Mouse (Mus musculus) myocyte (in vitro differentiated cells): ENCODE measurements around the gene Ptprt. TPM values are rescaled to one million over a fixed set of nuclear protein-coding genes. Genes with fewer than 3 reads are reported as not detected.

Experiments
- H3K27me3 ChIP-seq: one replicate; pipeline ENCODE4 v1.6.1; 2011; ENCODE audit not compliant: control insufficient read depth, insufficient read depth, insufficient read length
- H3K36me3 ChIP-seq: one replicate; pipeline ENCODE4 v1.6.1; 2011; ENCODE audit not compliant: control insufficient read depth, insufficient read depth
- H3K4me2 ChIP-seq: one replicate; pipeline ENCODE4 v1.6.1; 2011; ENCODE audit warnings: low read depth, control low read depth
- H3K4me3 ChIP-seq: one replicate; pipeline ENCODE4 v1.5.1; 2011; ENCODE audit warnings: mild to moderate bottlenecking, control low read depth, moderate library complexity
- H3K79me2 ChIP-seq: one replicate; pipeline ENCODE4 v1.6.1; 2011; ENCODE audit not compliant: control insufficient read depth, insufficient read depth
- H3ac ChIP-seq: one replicate; pipeline ENCODE4 v1.6.1; 2011; ENCODE audit not compliant: control insufficient read depth, insufficient read length
- CEBPB ChIP-seq: IDR thresholded peaks from 2 replicates; pipeline ENCODE4 v1.6.1; 2011; ENCODE audit warnings: mild to moderate bottlenecking, moderate library complexity; ENCODE audit not compliant: poor library complexity, insufficient read depth, severe bottlenecking
- E2F4 ChIP-seq: IDR thresholded peaks from one replicate; pipeline ENCODE4 v1.6.1; 2011; ENCODE audit warnings: mild to moderate bottlenecking, control low read depth, moderate library complexity; ENCODE audit not compliant: insufficient read depth
- MAX ChIP-seq: IDR thresholded peaks from one replicate; pipeline ENCODE4 v1.6.1; 2011; ENCODE audit warnings: low read depth, mild to moderate bottlenecking, control low read depth
- MYOD1 ChIP-seq, 3 experiments: IDR thresholded peaks; one replicate each; pipeline ENCODE4 v1.6.1; 2011; ENCODE audit warnings: control low read depth in 2 of 3, low read depth in 2 of 3, mild to moderate bottlenecking in 2 of 3, moderate library complexity in 1 of 3; ENCODE audit not compliant: insufficient read length in 2 of 3, control insufficient read depth in 1 of 3
- MYOG ChIP-seq, 3 experiments: IDR thresholded peaks; one replicate each; pipeline ENCODE4 v1.6.1; 2011; ENCODE audit warnings: control low read depth in 2 of 3, low read depth in 2 of 3, mild to moderate bottlenecking in 2 of 3; ENCODE audit not compliant: insufficient read length in 2 of 3, control insufficient read depth in 1 of 3, insufficient read depth in 1 of 3
- POLR2A ChIP-seq: IDR thresholded peaks from one replicate; pipeline ENCODE4 v1.6.1; 2011; ENCODE audit warnings: low read depth, mild to moderate bottlenecking, control low read depth, moderate library complexity; ENCODE audit not compliant: insufficient read length
- POLR2AphosphoS2 ChIP-seq: IDR thresholded peaks from one replicate; pipeline ENCODE4 v1.6.1; 2011; ENCODE audit warnings: low read depth, control low read depth; ENCODE audit not compliant: insufficient read length
- REST ChIP-seq: IDR thresholded peaks from one replicate; pipeline ENCODE4 v1.6.1; 2011; ENCODE audit warnings: mild to moderate bottlenecking, control low read depth, moderate library complexity; ENCODE audit not compliant: insufficient read depth, insufficient read length
- SRF ChIP-seq: IDR thresholded peaks from one replicate; pipeline ENCODE4 v1.6.1; 2011; ENCODE audit warnings: low read depth; ENCODE audit not compliant: control insufficient read depth, insufficient read length
- TCF12 ChIP-seq: IDR thresholded peaks from one replicate; pipeline ENCODE4 v1.6.1; 2011; ENCODE audit warnings: mild to moderate bottlenecking, control low read depth; ENCODE audit not compliant: poor library complexity, insufficient read depth, severe bottlenecking
- TCF3 ChIP-seq: IDR thresholded peaks from one replicate; pipeline ENCODE4 v1.6.1; 2011; ENCODE audit warnings: low read depth, control low read depth; ENCODE audit not compliant: insufficient read length
- USF1 ChIP-seq: IDR thresholded peaks from one replicate; pipeline ENCODE4 v1.6.1; 2011; ENCODE audit warnings: low read depth, mild to moderate bottlenecking, control low read depth, moderate library complexity
- polyA plus RNA-seq: library from polyadenylated mRNA; unstranded; fragments of >200 nt; fragmentation: generic; extraction: Trizol; gene quantifications from one replicate; pipeline ENCODE4 v1.2.1, GENCODE M21; 2012; ENCODE audit warnings: missing spikeins

Gene Ptprt
- polyA plus RNA-seq, 1 experiment, result 0.08 TPM

DNA sequence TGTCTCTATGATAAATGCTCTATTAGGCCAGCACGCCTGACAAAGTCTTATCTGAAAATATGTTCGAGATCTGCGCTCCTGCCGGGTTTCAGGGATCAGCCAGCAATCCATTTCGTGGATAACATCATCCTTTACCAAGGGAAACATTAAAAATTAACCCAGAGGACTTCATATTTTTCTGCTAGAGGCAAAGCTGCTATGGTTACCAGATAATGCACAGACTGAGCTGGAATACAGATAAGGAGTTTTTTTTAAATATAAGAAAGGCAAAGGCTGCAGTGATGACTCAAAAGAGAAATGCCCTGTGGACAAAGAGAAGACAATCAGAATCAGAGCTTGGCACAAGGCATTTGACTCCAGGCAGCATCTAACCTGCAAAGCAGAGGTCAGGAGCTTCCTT is 1111.4 kb downstream of the Ptprt start:
- H3K27me3 ChIP-seq, result no peaks in the 10 kb centered on the region
- no peaks in the 10 kb centered on the region for H3K36me3 ChIP-seq
- no peaks in the 10 kb centered on the region for H3K79me2 ChIP-seq
- H3K4me2 ChIP-seq, result no peak overlapping the region
- no peak overlapping the region for H3ac ChIP-seq
- TF ChIP-seq POLR2AphosphoS2 (no peak), REST (no peak), POLR2A (no peak), MAX (no peak), MYOG (IDR thresholded peaks at IDR 0.05; ENCODE audit: control insufficient read depth in 1 of 3, insufficient read depth in 1 of 3, insufficient read length in 2 of 3, low read depth in 2 of 3) (no peak), SRF (no peak), E2F4 (no peak), TCF3 (no peak), USF1 (no peak), MYOD1 (IDR thresholded peaks at IDR 0.05; ENCODE audit: control insufficient read depth in 1 of 3, insufficient read length in 2 of 3, low read depth in 2 of 3) (no peak), CEBPB (no peak), TCF12 (no peak)
- no peak overlapping the region for H3K4me3 ChIP-seq

DNA sequence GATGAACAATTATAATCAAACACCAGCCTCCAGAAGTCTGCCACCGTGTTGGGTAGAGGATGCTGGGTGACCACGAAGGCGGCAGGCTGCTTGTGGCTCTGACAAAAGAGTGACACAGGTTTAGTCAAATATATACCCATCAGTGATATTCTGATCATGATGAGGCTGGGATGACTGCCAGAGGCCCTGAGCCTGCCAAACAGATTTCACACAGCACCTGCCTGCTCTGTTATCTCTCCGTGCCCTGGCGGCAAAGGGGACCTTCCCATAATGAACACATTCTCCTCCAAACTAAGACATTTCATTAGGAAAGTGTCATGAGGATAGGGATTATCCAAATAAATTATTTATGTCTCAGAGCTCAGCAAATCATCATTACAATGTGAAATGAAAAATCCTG is 1113.6 kb downstream of the Ptprt start:
- H3K36me3 ChIP-seq, result no peaks in the 10 kb centered on the region
- H3K79me2 ChIP-seq, result no peaks in the 10 kb centered on the region
- H3K4me3 ChIP-seq, result no peak overlapping the region
- H3K4me2 ChIP-seq, result no peak overlapping the region
- no peak for TF ChIP-seq USF1
- TF ChIP-seq MYOD1 (IDR thresholded peaks at IDR 0.05; ENCODE audit: control insufficient read depth in 1 of 3, insufficient read length in 2 of 3, low read depth in 2 of 3), result no peak
- TF ChIP-seq MYOG (IDR thresholded peaks at IDR 0.05; ENCODE audit: control insufficient read depth in 1 of 3, insufficient read depth in 1 of 3, insufficient read length in 2 of 3, low read depth in 2 of 3), result no peak
- TF ChIP-seq TCF12, result no peak
- no peak for TF ChIP-seq TCF3
- TF ChIP-seq MAX, result no peak
- TF ChIP-seq E2F4, result no peak
- no peak for TF ChIP-seq POLR2A
- no peak for TF ChIP-seq CEBPB
- no peak for TF ChIP-seq POLR2AphosphoS2
- TF ChIP-seq REST, result no peak
- H3K27me3 ChIP-seq, result no peaks in the 10 kb centered on the region
- H3ac ChIP-seq, result no peak overlapping the region

DNA sequence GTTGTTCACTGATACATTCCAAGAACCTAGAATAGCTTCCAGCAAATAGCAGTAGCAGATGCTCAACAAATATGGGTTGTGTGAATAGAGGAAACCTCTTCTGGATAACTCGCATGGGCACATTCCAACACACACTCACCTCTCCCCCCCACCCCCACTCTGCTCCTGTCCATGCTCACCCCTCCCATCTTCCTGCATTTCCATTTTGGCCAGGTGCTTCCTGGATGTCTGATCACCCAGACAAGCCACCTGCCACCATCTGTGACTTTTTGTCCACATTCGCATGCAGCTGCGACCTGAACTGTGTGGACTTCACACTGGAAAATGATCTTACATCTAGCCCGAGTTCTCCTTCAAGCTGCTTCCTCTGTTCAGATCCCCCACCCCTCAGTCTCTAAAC is 1115.5 kb downstream of the Ptprt start:
- Histone ChIP-seq H3K27me3 (no peaks in the 10 kb centered on the region), H3K36me3 (no peaks in the 10 kb centered on the region), H3K79me2 (no peaks in the 10 kb centered on the region), H3ac (no peak overlapping the region), H3K4me3 (no peak overlapping the region), H3K4me2 (no peak overlapping the region)
- no peak for TF ChIP-seq SRF
- TF ChIP-seq E2F4, result no peak
- TF ChIP-seq POLR2AphosphoS2, result no peak

DNA sequence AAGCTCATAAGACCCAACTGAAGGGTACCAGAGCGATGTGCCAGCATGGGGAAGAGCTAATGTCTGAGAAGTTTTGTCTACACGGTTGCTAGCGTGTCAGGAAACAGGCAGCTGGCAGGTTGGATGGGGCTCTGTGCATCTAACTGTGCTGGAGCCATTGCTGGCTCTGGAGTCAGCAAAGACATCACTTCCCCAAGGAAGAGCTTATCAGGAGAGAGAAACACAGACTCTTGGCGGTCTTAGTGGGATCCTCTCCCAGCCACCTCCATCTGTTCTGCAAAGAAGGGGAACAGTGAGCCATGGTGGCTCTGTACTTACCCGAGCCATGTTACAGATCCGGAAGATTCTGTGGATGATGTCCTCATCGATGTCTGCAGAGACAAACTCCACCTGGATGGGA is 1126.8 kb downstream of the Ptprt start:
- TF ChIP-seq MAX (no peak), MYOG (IDR thresholded peaks at IDR 0.05; ENCODE audit: control insufficient read depth in 1 of 3, insufficient read depth in 1 of 3, insufficient read length in 2 of 3, low read depth in 2 of 3) (no peak), POLR2A (no peak), MYOD1 (IDR thresholded peaks at IDR 0.05; ENCODE audit: control insufficient read depth in 1 of 3, insufficient read length in 2 of 3, low read depth in 2 of 3) (no peak), CEBPB (no peak), TCF3 (no peak), POLR2AphosphoS2 (no peak), REST (no peak), E2F4 (no peak), USF1 (no peak), TCF12 (no peak), SRF (no peak)
- Histone ChIP-seq H3ac (no peak overlapping the region), H3K79me2 (no peaks in the 10 kb centered on the region), H3K4me2 (no peak overlapping the region), H3K4me3 (no peak overlapping the region), H3K27me3 (no peaks in the 10 kb centered on the region), H3K36me3 (no peaks in the 10 kb centered on the region)

DNA sequence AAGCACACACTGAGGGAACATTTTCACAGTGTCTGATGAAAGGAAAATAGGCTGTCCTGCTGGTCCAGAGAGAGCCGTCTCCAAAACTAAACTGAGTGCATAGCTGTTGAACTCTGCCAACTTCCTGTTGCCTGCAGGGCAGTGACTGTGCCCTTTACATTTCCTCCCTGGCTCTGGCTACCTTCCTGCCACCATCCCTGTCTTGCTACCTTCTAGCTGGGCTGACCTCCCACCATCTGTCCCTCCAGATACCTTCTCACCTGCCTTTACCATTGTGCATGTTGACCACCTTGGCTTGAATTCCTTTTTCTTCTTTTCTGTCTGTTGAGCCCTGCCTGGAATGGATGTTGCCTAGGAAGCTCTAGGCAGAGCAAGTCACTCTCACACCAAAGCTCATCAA is 1133.8 kb downstream of the Ptprt start:
- no peak overlapping the region for H3ac ChIP-seq
- H3K79me2 ChIP-seq, result no peaks in the 10 kb centered on the region
- no peak overlapping the region for H3K4me3 ChIP-seq
- no peaks in the 10 kb centered on the region for H3K36me3 ChIP-seq
- TF ChIP-seq POLR2AphosphoS2, result no peak
- no peak for TF ChIP-seq USF1
- TF ChIP-seq MAX, result no peak
- TF ChIP-seq SRF, result no peak
- TF ChIP-seq POLR2A, result no peak
- no peak for TF ChIP-seq TCF3
- no peak for TF ChIP-seq CEBPB
- TF ChIP-seq TCF12, result no peak
- no peak for TF ChIP-seq MYOD1 (IDR thresholded peaks at IDR 0.05; ENCODE audit: control insufficient read depth in 1 of 3, insufficient read length in 2 of 3, low read depth in 2 of 3)
- no peak for TF ChIP-seq MYOG (IDR thresholded peaks at IDR 0.05; ENCODE audit: control insufficient read depth in 1 of 3, insufficient read depth in 1 of 3, insufficient read length in 2 of 3, low read depth in 2 of 3)
- TF ChIP-seq E2F4, result no peak
- no peak for TF ChIP-seq REST
- no peak overlapping the region for H3K4me2 ChIP-seq
- H3K27me3 ChIP-seq, result no peaks in the 10 kb centered on the region
